Mouse (Mus musculus) neural tube, embryonic 14.5 days (tissue): Measurements from ENCODE around the gene Ttc36. TPM values are rescaled to one million over a fixed set of nuclear protein-coding genes. Genes with fewer than 3 reads are reported as not detected.

Source experiments
- ATAC-seq: fragments of 200-750 bp; cut with Nextera tagmentation; 2 replicates; pipeline ENCODE4 v1.8.0; 2017; ENCODE audit warnings: low read depth, mild to moderate bottlenecking, moderate TSS enrichment, moderate library complexity
- H3K27ac ChIP-seq: fragments of 300-500 bp; sonication (generic); 2 replicates; pipeline ENCODE4 v1.5.1; 2014; ENCODE audit warnings: low read depth, mild to moderate bottlenecking, control low read depth, low read length, moderate library complexity, mixed read lengths
- H3K27me3 ChIP-seq: fragments of 300-500 bp; sonication (generic); 2 replicates; pipeline ENCODE4 v1.6.1; 2014; ENCODE audit warnings: low read length; ENCODE audit not compliant: control insufficient read depth, insufficient read depth
- H3K36me3 ChIP-seq: fragments of 300-500 bp; sonication (generic); 2 replicates; pipeline ENCODE4 v1.6.1; 2014; ENCODE audit warnings: low read length, mixed read lengths; ENCODE audit not compliant: control insufficient read depth, insufficient read depth
- H3K4me1 ChIP-seq: fragments of 300-500 bp; sonication (generic); 2 replicates; pipeline ENCODE4 v1.6.1; 2014; ENCODE audit warnings: low read length; ENCODE audit not compliant: control insufficient read depth, insufficient read depth
- H3K4me2 ChIP-seq: fragments of 300-500 bp; sonication (generic); 2 replicates; pipeline ENCODE4 v1.6.1; 2014; ENCODE audit warnings: mild to moderate bottlenecking, low read depth, low read length, control low read depth
- H3K4me3 ChIP-seq: fragments of 300-500 bp; sonication (generic); 2 replicates; pipeline ENCODE4 v1.5.1; 2014; ENCODE audit warnings: low read depth, low read length, control low read depth, mixed read lengths
- H3K9ac ChIP-seq: fragments of 300-500 bp; sonication (generic); replicated peaks from 2 replicates; pipeline ENCODE4 v1.6.1; 2014; ENCODE audit warnings: low read depth, mild to moderate bottlenecking, control low read depth, low read length, mixed read lengths
- H3K9me3 ChIP-seq: fragments of 300-500 bp; sonication (generic); 2 replicates; pipeline ENCODE4 v1.6.1; 2016; ENCODE audit warnings: low read length; ENCODE audit not compliant: control insufficient read depth
- WGBS: fragments of 180-500 bp; shearing (Covaris S2); extraction: QIAGEN DNeasy Blood & Tissue Kit; methylation state at CpG from one replicate; pipeline ENCODE4 v1.1.7; 2014; 5-methylcytosine and 5-hydroxymethylcytosine counted together
- polyA plus RNA-seq: library from polyadenylated mRNA; unstranded; fragments of >200 nt; fragmentation: Nextera tagmentation; extraction: Ambion mirVana; gene quantifications from 2 replicates; pipeline ENCODE4 v1.2.1, GENCODE M21; 2014

The Ttc36 gene
- polyA plus RNA-seq, 1 experiment from 2014 or later: 1.1 TPM

DNA sequence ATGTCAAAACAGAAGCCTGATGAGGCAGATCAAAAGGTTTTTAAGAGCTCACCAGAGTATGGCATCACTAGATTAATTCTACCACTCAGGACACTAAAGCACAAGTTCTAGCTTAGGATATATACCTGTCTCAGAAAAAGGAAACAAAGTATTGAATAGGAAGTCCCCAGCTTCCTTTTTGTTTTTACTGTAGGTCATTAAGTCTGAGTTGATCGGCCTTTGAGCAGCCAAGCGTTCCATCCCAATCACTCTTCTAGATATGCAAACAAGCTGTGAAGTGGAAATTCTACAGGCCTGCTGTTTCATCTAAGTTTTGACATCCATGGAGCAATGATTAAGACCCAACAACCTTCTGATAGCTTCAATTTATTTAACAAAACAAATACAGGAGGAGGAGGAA, 42.0 kb downstream of the Ttc36 start:
- Histone ChIP-seq H3K9me3 (no peaks in the 10 kb centered on the region), H3K27ac (no peak overlapping the region), H3K36me3 (peaks cover 12% of the 10 kb centered on the region), H3K9ac (no peak overlapping the region), H3K4me3 (no peak overlapping the region), H3K4me2 (no peak overlapping the region), H3K4me1 (peaks cover 8% of the 10 kb centered on the region; the same call in 1 of the 2 replicates), H3K27me3 (no peaks in the 10 kb centered on the region)
- ATAC-seq: no peak
- WGBS: 82% methylated on average over 2 of the region's 2 CpGs

Other genes with a start within 250 kb of the Ttc36 start
- gene Cxcr5, start 241.2 kb downstream of the Ttc36 start, polyA plus RNA-seq: not detected in 2 replicates
- 20.2 and 33.8 TPM in 2 replicates for gene Ddx6, start 198.2 kb downstream of the Ttc36 start, polyA plus RNA-seq
- not detected in 2 replicates for gene Treh, start 129.8 kb downstream of the Ttc36 start, polyA plus RNA-seq
- 38.8 and 45.5 TPM in 2 replicates for gene Phldb1, start 67.9 kb downstream of the Ttc36 start, polyA plus RNA-seq
- gene Arcn1, start 35.2 kb downstream of the Ttc36 start, polyA plus RNA-seq: 153 and 177 TPM in 2 replicates
- gene Ift46, start 35.2 kb downstream of the Ttc36 start, polyA plus RNA-seq: 160 and 170 TPM in 2 replicates
- gene Tmem25, start 3.8 kb downstream of the Ttc36 start, polyA plus RNA-seq: 19.1 and 21.1 TPM in 2 replicates
- 16.5 and 23.1 TPM in 2 replicates for gene Kmt2a, start 78.2 kb upstream of the Ttc36 start, polyA plus RNA-seq
- gene Atp5l, start 117.7 kb upstream of the Ttc36 start, polyA plus RNA-seq: 756 and 860 TPM in 2 replicates
- gene Ube4a, start 162.5 kb upstream of the Ttc36 start, polyA plus RNA-seq: 48.3 and 52.8 TPM in 2 replicates
- 0.22 TPM in 1 of 2 replicates, not detected in the other for gene Cd3g, start 177.4 kb upstream of the Ttc36 start, polyA plus RNA-seq
- gene Cd3d, start 178.7 kb upstream of the Ttc36 start, polyA plus RNA-seq: not detected in 2 replicates
- gene Cd3e, start 206.6 kb upstream of the Ttc36 start, polyA plus RNA-seq: 0.31 TPM in 1 of 2 replicates, not detected in the other
- gene Mpzl2, start 236.7 kb upstream of the Ttc36 start, polyA plus RNA-seq: 0.99 TPM in 1 of 2 replicates, not detected in the other